ENCODE assay signal across 9 mouse cellular contexts in genomic region chr12:55385931-55386330, GRCm38 (mm10). TPM values are rescaled to one million over a fixed set of nuclear protein-coding genes. Genes with fewer than 3 reads are reported as not detected.
DNase-seq lines count a peak whose midpoint lies in the region; ATAC-seq and TF ChIP-seq lines count a peak whose summit lies in the region.
"Had no signal": no experiment of that assay in that cellular context is flagged by ENCODE, and none has a peak within 500 bp of the region (broad histone marks: within the 10 kb centered on the region; RNA-seq: fewer than 3 reads in every experiment).

No protein-coding gene starts in this region.

- no peak for TF ChIP-seq POLR2A in heart, adult 2 months (IDR thresholded peaks at IDR 0.05; ENCODE audit: insufficient read depth, low read depth, low read length)

- H3K27ac ChIP-seq in heart, adult 2 months, result peak overlapping the region; percentile 40
- no peak overlapping the region for H3K27ac ChIP-seq in heart, embryonic 10.5 days
- H3K27ac ChIP-seq in embryonic facial prominence, embryonic 14.5 days (replicated peaks; ENCODE audit: low read depth, low read length), result no peak overlapping the region
- no peak overlapping the region; the same call in 1 of the 2 replicates for H3K27ac ChIP-seq in stomach, postnatal 0 days (replicated peaks)
- H3K27ac ChIP-seq: embryonic facial prominence, embryonic 15.5 days had no signal

- DNase-seq in heart, adult 2 months, result peak; percentile 43 to 59
- no peak for DNase-seq in heart, embryonic 10.5 days (ENCODE audit: low spot score)
- peak; percentile 36 for DNase-seq in right cerebral cortex, adult 18-20 months
- DNase-seq in right cerebral cortex, postnatal 36 days (ENCODE audit: low spot score in 2 of 2), result no peak
- peak; percentile 15 for DNase-seq in embryonic facial prominence, embryonic 14.5 days (ENCODE audit: low spot score)
- DNase-seq in stomach, postnatal 0 days (ENCODE audit: low spot score), result no peak
- no peak for DNase-seq in right cerebral cortex, postnatal 14 days

- ATAC-seq in embryonic facial prominence, embryonic 14.5 days (ENCODE audit: low read depth), result no peak
- ATAC-seq in stomach, postnatal 0 days (ENCODE audit: low FRiP score, low TSS enrichment), result no peak; the same call in 1 of the 2 replicates
- ATAC-seq in megakaryocyte progenitor cell, adult 5-6 weeks (replicated peaks; ENCODE audit: poor library complexity), result no peak

- intact Hi-C loops in heart, adult 2 months (cut with DNase I), result no loop called here

- no peak overlapping the region for H3K4me2 ChIP-seq in embryonic facial prominence, embryonic 14.5 days (ENCODE audit: low read depth, low read length)
- H3K4me2 ChIP-seq in stomach, postnatal 0 days (replicated peaks; ENCODE audit: low read depth), result no peak overlapping the region
- H3K4me2 ChIP-seq: embryonic facial prominence, embryonic 15.5 days had no signal

- no peaks in the 10 kb centered on the region for H3K27me3 ChIP-seq in heart, adult 2 months (ENCODE audit: control insufficient read depth, insufficient read depth, low read length)
- no peaks in the 10 kb centered on the region for H3K27me3 ChIP-seq in heart, embryonic 10.5 days (ENCODE audit: insufficient read depth, poor library complexity, severe bottlenecking)
- H3K27me3 ChIP-seq in embryonic facial prominence, embryonic 14.5 days (replicated peaks; ENCODE audit: control insufficient read depth, insufficient read depth, low read length), result no peaks in the 10 kb centered on the region
- no peaks in the 10 kb centered on the region for H3K27me3 ChIP-seq in stomach, postnatal 0 days (ENCODE audit: control insufficient read depth, insufficient read depth, low read length)
- H3K27me3 ChIP-seq: embryonic facial prominence, embryonic 15.5 days had no signal

- TF ChIP-seq EP300 in heart, adult 2 months (IDR thresholded peaks at IDR 0.05; ENCODE audit: insufficient read depth, low read depth, low read length), result no peak
- TF ChIP-seq EP300 in stomach, postnatal 0 days (optimal IDR thresholded peaks at IDR 0.05), result peak; percentile 36

- H3K9ac ChIP-seq in heart, adult 2 months (ENCODE audit: low read depth, low read length), result no peak overlapping the region
- H3K9ac ChIP-seq in embryonic facial prominence, embryonic 14.5 days (ENCODE audit: low read depth, low read length), result no peak overlapping the region
- H3K9ac ChIP-seq in stomach, postnatal 0 days (ENCODE audit: low read length), result no peak overlapping the region
- H3K9ac ChIP-seq: embryonic facial prominence, embryonic 15.5 days had no signal

- TF ChIP-seq CTCF in heart, adult 2 months (IDR thresholded peaks at IDR 0.05), result no peak
- TF ChIP-seq CTCF in stomach, postnatal 0 days (IDR thresholded peaks at IDR 0.05; ENCODE audit: low read depth), result no peak

- H3K9me3 ChIP-seq in heart, embryonic 10.5 days, result no peaks in the 10 kb centered on the region
- H3K9me3 ChIP-seq in embryonic facial prominence, embryonic 14.5 days (ENCODE audit: control insufficient read depth, low read length), result no peaks in the 10 kb centered on the region
- no peaks in the 10 kb centered on the region for H3K9me3 ChIP-seq in stomach, postnatal 0 days (ENCODE audit: control insufficient read depth, low read length)
- H3K9me3 ChIP-seq: embryonic facial prominence, embryonic 15.5 days had no signal

- 64% methylated on average over 6 of the region's 6 CpGs for WGBS in heart, adult 2 months
- 62% methylated on average over 6 of the region's 6 CpGs for WGBS in heart, embryonic 10.5 days
- WGBS in embryonic facial prominence, embryonic 14.5 days, result 36% methylated on average over 6 of the region's 6 CpGs
- 47% methylated on average over 6 of the region's 6 CpGs for WGBS in stomach, postnatal 0 days

- H3K79me2 ChIP-seq in heart, adult 2 months (replicated peaks; ENCODE audit: control insufficient read depth, insufficient read depth, low read length), result no peaks in the 10 kb centered on the region

- H3K4me1 ChIP-seq in heart, adult 2 months (ENCODE audit: control insufficient read depth, insufficient read depth, low read length), result peaks cover 10% of the 10 kb centered on the region
- H3K4me1 ChIP-seq in heart, embryonic 10.5 days, result peaks cover 28% of the 10 kb centered on the region
- no peaks in the 10 kb centered on the region for H3K4me1 ChIP-seq in embryonic facial prominence, embryonic 14.5 days (ENCODE audit: control insufficient read depth, insufficient read depth, low read length)
- H3K4me1 ChIP-seq in stomach, postnatal 0 days (replicated peaks; ENCODE audit: control insufficient read depth, insufficient read depth), result peaks cover 4% of the 10 kb centered on the region; the same call in 1 of the 2 replicates
- H3K4me1 ChIP-seq: embryonic facial prominence, embryonic 15.5 days had no signal

- no peaks in the 10 kb centered on the region for H3K36me3 ChIP-seq in heart, adult 2 months (ENCODE audit: control insufficient read depth, insufficient read depth, low read length)
- H3K36me3 ChIP-seq in heart, embryonic 10.5 days, result no peaks in the 10 kb centered on the region
- no peaks in the 10 kb centered on the region for H3K36me3 ChIP-seq in embryonic facial prominence, embryonic 14.5 days (ENCODE audit: control insufficient read depth, insufficient read depth, low read length)
- no peaks in the 10 kb centered on the region; the same call in 1 of the 2 replicates for H3K36me3 ChIP-seq in stomach, postnatal 0 days (ENCODE audit: control insufficient read depth, insufficient read depth, low read length)

- H3K4me3 ChIP-seq in heart, adult 2 months, result no peak overlapping the region
- no peak overlapping the region for H3K4me3 ChIP-seq in heart, embryonic 10.5 days
- H3K4me3 ChIP-seq in embryonic facial prominence, embryonic 14.5 days (ENCODE audit: low read depth, low read length), result no peak overlapping the region
- H3K4me3 ChIP-seq in stomach, postnatal 0 days (ENCODE audit: low read depth, low read length), result no peak overlapping the region
- H3K4me3 ChIP-seq: embryonic facial prominence, embryonic 15.5 days had no signal

RNA-seq across cellular contexts. Expression of gene Psma6, which starts 1.9 kb away (rescaled TPM):
- 100 to 1,000 TPM; 140 to 163 TPM for total RNA-seq in heart, adult 2 months (2021)
- 70.9 and 117 TPM in 2 replicates for polyA plus RNA-seq in heart, adult 2 months (2012; rRNA removed)
- polyA plus RNA-seq in heart, embryonic 10.5 days (2016; fragmentation: Nextera tagmentation; extraction: Ambion mirVana), result 365 and 409 TPM in 2 replicates
- 397 and 404 TPM in 2 replicates for polyA plus RNA-seq in embryonic facial prominence, embryonic 14.5 days (2014; fragmentation: Nextera tagmentation; extraction: Ambion mirVana)
- 357 and 358 TPM in 2 replicates for polyA plus RNA-seq in stomach, postnatal 0 days (2015; fragmentation: Nextera tagmentation; extraction: Ambion mirVana)
- total RNA-seq in megakaryocyte progenitor cell, adult 5-6 weeks (2015), result 372 and 397 TPM in 2 replicates
- 362 TPM in 2 replicates for total RNA-seq in megakaryocyte progenitor cell, adult 5-6 weeks (2017)

Comparison
In these comparisons a context has a peak if more than half of its experiments do, and no peak if none do; other contexts are left out.
1. DNase-seq: peak in heart, adult 2 months (2 of 2), right cerebral cortex, adult 18-20 months (single experiment) and embryonic facial prominence, embryonic 14.5 days (single experiment); none in heart, embryonic 10.5 days (single experiment), right cerebral cortex, postnatal 36 days (0 of 2), stomach, postnatal 0 days (single experiment) and right cerebral cortex, postnatal 14 days (single experiment).